Mouse (Mus musculus) myocyte (in vitro differentiated cells): ENCODE measurements around the gene Nr1h2.

Experiments used
- CEBPB ChIP-seq: IDR thresholded peaks from 2 replicates; pipeline ENCODE4 v1.6.1; 2011; ENCODE audit warnings: mild to moderate bottlenecking, moderate library complexity; ENCODE audit not compliant: poor library complexity, insufficient read depth, severe bottlenecking
- E2F4 ChIP-seq: IDR thresholded peaks from one replicate; pipeline ENCODE4 v1.6.1; 2011; ENCODE audit warnings: mild to moderate bottlenecking, control low read depth, moderate library complexity; ENCODE audit not compliant: insufficient read depth
- POLR2A ChIP-seq: IDR thresholded peaks from one replicate; pipeline ENCODE4 v1.6.1; 2011; ENCODE audit warnings: low read depth, mild to moderate bottlenecking, control low read depth, moderate library complexity; ENCODE audit not compliant: insufficient read length
- REST ChIP-seq: IDR thresholded peaks from one replicate; pipeline ENCODE4 v1.6.1; 2011; ENCODE audit warnings: mild to moderate bottlenecking, control low read depth, moderate library complexity; ENCODE audit not compliant: insufficient read depth, insufficient read length
- SRF ChIP-seq: IDR thresholded peaks from one replicate; pipeline ENCODE4 v1.6.1; 2011; ENCODE audit warnings: low read depth; ENCODE audit not compliant: control insufficient read depth, insufficient read length
- TCF3 ChIP-seq: IDR thresholded peaks from one replicate; pipeline ENCODE4 v1.6.1; 2011; ENCODE audit warnings: low read depth, control low read depth; ENCODE audit not compliant: insufficient read length
- USF1 ChIP-seq: IDR thresholded peaks from one replicate; pipeline ENCODE4 v1.6.1; 2011; ENCODE audit warnings: low read depth, mild to moderate bottlenecking, control low read depth, moderate library complexity

- TF ChIP-seq USF1, result no peak
- TF ChIP-seq POLR2A, result no peak
- no peak for TF ChIP-seq E2F4
- TF ChIP-seq SRF, result no peak
- TF ChIP-seq CEBPB, result no peak
- no peak for TF ChIP-seq REST
- no peak for TF ChIP-seq TCF3
Observed at GRCm38 (mm10) chr7:44527483-44528398, 26.0 kb downstream of the Nr1h2 start.
